Mouse (Mus musculus) heart, adult 2 months (tissue): ENCODE data around the gene Gucd1. TPM values are rescaled to one million over a fixed set of nuclear protein-coding genes. Genes with fewer than 3 reads are reported as not detected.

Experiments
- DNase-seq, 2 experiments: peaks; one replicate each; pipeline ENCODE4 v3.0.0; 2021
- H3K27ac ChIP-seq: fragments of 200-600 bp; 2 replicates; pipeline ENCODE4 v1.8.1; 2022
- H3K27me3 ChIP-seq: fragments of 200-500 bp; 2 replicates; pipeline ENCODE4 v1.6.1; 2012; ENCODE audit warnings: mild to moderate bottlenecking, low read length, inconsistent platforms, mixed read lengths; ENCODE audit not compliant: control insufficient read depth, insufficient read depth
- H3K36me3 ChIP-seq: fragments of 200-500 bp; 2 replicates; pipeline ENCODE4 v1.6.1; 2012; ENCODE audit warnings: low read length, inconsistent platforms; ENCODE audit not compliant: control insufficient read depth, insufficient read depth
- H3K4me1 ChIP-seq: fragments of 200-500 bp; 2 replicates; pipeline ENCODE4 v1.6.1; 2011; ENCODE audit warnings: low read length; ENCODE audit not compliant: control insufficient read depth, insufficient read depth
- H3K4me3 ChIP-seq: fragments of 200-600 bp; 2 replicates; pipeline ENCODE4 v1.8.1; 2022
- H3K79me2 ChIP-seq: fragments of 200-500 bp; replicated peaks from 2 replicates; pipeline ENCODE4 v1.6.1; 2012; ENCODE audit warnings: mild to moderate bottlenecking, inconsistent platforms, low read length, moderate library complexity, mixed read lengths; ENCODE audit not compliant: control insufficient read depth, insufficient read depth
- H3K9ac ChIP-seq: fragments of 200-500 bp; 2 replicates; pipeline ENCODE4 v1.6.1; 2012; ENCODE audit warnings: low read depth, mild to moderate bottlenecking, control low read depth, inconsistent platforms, low read length, mixed read lengths
- CTCF ChIP-seq: fragments of 200-600 bp; IDR thresholded peaks from 2 replicates; pipeline ENCODE4 v1.8.1; 2022; ENCODE audit warnings: antibody characterized with exemption, mild to moderate bottlenecking, moderate library complexity
- EP300 ChIP-seq: fragments of 200-500 bp; IDR thresholded peaks from 2 replicates; pipeline ENCODE4 v1.6.1; 2011; ENCODE audit warnings: low read depth, low read length, control low read depth; ENCODE audit not compliant: insufficient read depth
- POLR2A ChIP-seq: fragments of 200-500 bp; IDR thresholded peaks from 2 replicates; pipeline ENCODE4 v1.6.1; 2011; ENCODE audit warnings: mild to moderate bottlenecking, low read depth, low read length, control low read depth; ENCODE audit not compliant: insufficient read depth
- WGBS: fragments of 180-500 bp; shearing (Covaris S2); methylation state at CpG from one replicate; pipeline ENCODE4 v1.1.7; 2018; 5-methylcytosine and 5-hydroxymethylcytosine counted together
- intact Hi-C: fragments of 180-260 bp; cut with DNase I; formaldehyde crosslinking; loops from one replicate; pipeline ENCODE4 v1.15.1; 2025
- polyA plus RNA-seq: library from polyadenylated mRNA; depleted of rRNA; stranded (reverse); fragments of >200 nt; gene quantifications from 2 replicates; pipeline ENCODE4 v1.2.3, GENCODE M21; 2012
- total RNA-seq, 2 experiments: library from RNA; stranded (reverse); gene quantifications; 2 replicates each; pipeline ENCODE4 v1.2.3; 2021

Gucd1 gene
- total and polyA plus RNA-seq, 3 experiments = 33.2 to 44.7 (median 37.7) TPM

DNA sequence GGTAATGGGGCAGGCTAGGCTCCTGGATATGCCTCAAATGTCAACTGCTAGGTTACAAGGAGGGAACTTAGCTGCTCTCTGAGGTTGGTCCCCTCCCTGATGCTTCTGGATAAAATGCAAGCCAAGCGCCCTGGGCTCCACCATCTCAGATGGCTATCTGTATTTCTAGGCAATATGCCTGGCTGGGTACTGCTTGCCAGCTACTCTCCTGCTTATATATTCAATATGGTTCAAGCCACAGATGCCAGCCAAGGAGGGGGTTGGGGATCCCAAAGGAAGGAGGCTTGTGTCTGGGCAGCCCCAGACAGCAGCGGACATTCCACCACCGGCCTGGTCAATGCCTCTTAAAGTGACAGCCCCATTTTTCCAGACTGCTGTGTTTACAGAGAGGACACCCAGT, 40.7 kb upstream of the Gucd1 start:
- no peak overlapping the region for H3K4me3 ChIP-seq
- WGBS = 44% methylated on average over 3 of the region's 3 CpGs
- peaks cover 4% of the 10 kb centered on the region for H3K4me1 ChIP-seq
- no peaks in the 10 kb centered on the region for H3K79me2 ChIP-seq
- intact Hi-C loops = no loop called here
- TF ChIP-seq CTCF (no peak), POLR2A (no peak)
- H3K9ac ChIP-seq = no peak overlapping the region
- DNase-seq = no peak
- no peaks in the 10 kb centered on the region for H3K36me3 ChIP-seq
- H3K27me3 ChIP-seq = peaks cover 3% of the 10 kb centered on the region; the same call in 1 of the 2 replicates
- no peak overlapping the region for H3K27ac ChIP-seq

DNA sequence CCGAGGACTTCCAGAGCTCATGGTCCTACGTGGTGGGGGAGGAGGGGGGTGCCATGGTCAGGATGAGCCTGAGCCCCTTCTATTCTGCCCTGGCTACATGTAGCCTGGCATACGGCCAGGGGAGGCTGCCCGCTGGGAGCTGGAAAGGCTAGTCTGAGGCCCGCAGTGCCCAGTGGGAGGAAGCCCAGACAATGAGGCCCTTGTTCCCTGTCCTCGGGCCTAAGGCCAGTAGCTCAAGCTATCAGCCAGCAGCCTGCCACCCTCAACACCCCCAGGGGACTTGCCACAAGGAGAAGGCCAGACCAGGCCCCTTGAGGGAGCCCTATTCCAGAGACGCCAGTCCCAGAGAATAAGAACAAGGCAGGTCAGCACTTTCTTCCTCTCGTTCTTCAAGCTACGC, 38.3 kb upstream of the Gucd1 start:
- TF ChIP-seq CTCF = no peak
- TF ChIP-seq POLR2A = no peak
- no peak for TF ChIP-seq EP300
- peak in 1 of 2 experiments; percentile 18 for DNase-seq
- H3K4me1 ChIP-seq = peaks cover 4% of the 10 kb centered on the region
- no peaks in the 10 kb centered on the region for H3K79me2 ChIP-seq
- WGBS = 40% methylated on average over 9 of the region's 9 CpGs
- H3K36me3 ChIP-seq = no peaks in the 10 kb centered on the region
- intact Hi-C loops = no loop called here
- H3K27me3 ChIP-seq = peaks cover 3% of the 10 kb centered on the region; the same call in 1 of the 2 replicates
- H3K27ac ChIP-seq = no peak overlapping the region
- H3K4me3 ChIP-seq = no peak overlapping the region
- H3K9ac ChIP-seq = no peak overlapping the region

DNA sequence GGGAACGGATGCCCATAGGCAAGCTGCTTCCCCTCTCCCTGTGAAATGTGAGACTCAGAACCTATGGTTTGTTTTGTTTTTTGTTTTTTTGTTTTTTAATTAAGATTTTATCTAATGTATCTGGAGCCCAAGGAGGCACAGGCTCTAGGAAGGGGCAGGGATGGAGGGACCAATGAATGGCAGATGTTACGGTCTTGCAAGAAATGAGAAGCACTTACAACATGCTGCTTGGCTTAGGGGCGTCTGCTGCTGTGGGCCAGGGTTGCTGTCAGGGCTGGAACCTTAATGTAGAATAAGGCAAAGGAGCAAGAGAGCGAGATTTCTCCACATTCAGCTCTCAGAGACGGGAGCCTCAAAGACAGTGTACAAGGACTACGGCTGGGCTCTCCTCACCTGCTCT, 37.8 kb upstream of the Gucd1 start:
- WGBS = 79% methylated on average over 6 of the region's 6 CpGs
- Histone ChIP-seq H3K27me3 (peaks cover 3% of the 10 kb centered on the region; the same call in 1 of the 2 replicates), H3K36me3 (no peaks in the 10 kb centered on the region), H3K4me1 (peaks cover 4% of the 10 kb centered on the region), H3K79me2 (no peaks in the 10 kb centered on the region), H3K9ac (no peak overlapping the region), H3K27ac (no peak overlapping the region), H3K4me3 (no peak overlapping the region)
- TF ChIP-seq POLR2A = no peak
- TF ChIP-seq EP300 = no peak
- no peak for DNase-seq
- intact Hi-C loops = no loop called here

DNA sequence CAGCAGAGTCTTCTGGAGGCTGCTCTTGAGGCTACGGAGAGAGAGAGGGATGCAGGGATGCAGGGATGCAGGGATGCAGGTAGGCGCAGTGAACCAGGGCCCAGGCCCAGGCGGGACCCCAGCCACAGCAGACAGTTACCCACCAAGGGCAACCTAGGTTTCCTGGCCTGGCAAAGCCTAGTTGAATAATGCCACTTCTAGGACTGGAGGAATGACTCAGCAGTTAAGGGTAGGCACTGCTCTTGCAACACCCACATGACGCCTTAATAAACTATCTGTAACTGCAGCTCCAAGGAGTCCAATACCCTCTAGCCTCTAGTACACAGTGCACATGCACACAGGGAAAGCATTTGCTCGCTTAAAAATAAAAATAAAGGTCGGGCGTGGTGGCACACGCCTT, 36.3 kb upstream of the Gucd1 start:
- Histone ChIP-seq H3K4me1 (peaks cover under 1% of the 10 kb centered on the region; the same call in 1 of the 2 replicates), H3K27ac (no peak overlapping the region), H3K9ac (no peak overlapping the region), H3K27me3 (no peaks in the 10 kb centered on the region), H3K79me2 (no peaks in the 10 kb centered on the region), H3K4me3 (no peak overlapping the region), H3K36me3 (no peaks in the 10 kb centered on the region)
- intact Hi-C loops = no loop called here
- WGBS = 89% methylated on average over 8 of the region's 8 CpGs
- TF ChIP-seq POLR2A (no peak), CTCF (no peak), EP300 (no peak)
- no peak for DNase-seq

DNA sequence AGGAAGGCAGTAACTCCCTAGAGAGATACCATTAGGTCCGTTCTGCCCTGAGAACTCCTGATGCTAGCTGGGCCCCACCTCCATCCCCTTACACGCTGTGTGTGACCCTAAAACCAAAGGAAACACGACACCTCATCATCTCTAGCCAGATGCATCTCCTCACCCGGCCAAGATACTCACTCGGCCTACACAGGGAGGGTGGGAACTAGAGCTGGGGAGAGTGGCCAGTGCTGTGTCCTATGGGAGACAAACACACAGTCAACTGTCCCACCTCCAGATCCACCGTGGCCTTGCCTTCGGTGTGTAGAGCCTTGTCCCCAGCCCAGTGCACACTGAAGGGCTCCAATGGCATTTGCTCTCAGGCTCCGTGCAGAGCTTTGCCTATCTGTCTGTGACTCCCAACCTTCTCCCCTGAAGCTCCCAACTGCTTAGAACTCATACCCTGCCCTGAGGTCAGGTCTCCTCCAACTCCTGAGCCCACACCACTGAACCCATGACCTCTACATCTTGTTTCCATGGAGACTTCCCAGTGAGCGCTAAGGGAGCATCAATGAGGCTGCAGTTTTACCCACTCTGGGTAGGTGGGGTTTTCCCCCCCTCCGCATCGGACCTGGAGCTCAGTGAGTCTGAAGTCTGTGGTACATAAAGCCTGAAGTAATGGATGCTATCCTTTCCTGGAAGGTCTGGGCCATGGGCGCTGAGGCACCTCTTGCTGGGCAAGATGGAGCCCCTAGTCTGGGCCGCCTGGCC, 35.1 kb upstream of the Gucd1 start:
- no peak overlapping the region for H3K9ac ChIP-seq
- no peaks in the 10 kb centered on the region for H3K79me2 ChIP-seq
- no peaks in the 10 kb centered on the region; the same call in 1 of the 2 replicates for H3K4me1 ChIP-seq
- TF ChIP-seq CTCF = no peak
- H3K4me3 ChIP-seq = no peak overlapping the region
- WGBS = 82% methylated on average over 13 of the region's 13 CpGs
- no peak for DNase-seq
- no peaks in the 10 kb centered on the region for H3K27me3 ChIP-seq
- no peaks in the 10 kb centered on the region for H3K36me3 ChIP-seq
- intact Hi-C loops = no loop called here
- H3K27ac ChIP-seq = no peak overlapping the region

DNA sequence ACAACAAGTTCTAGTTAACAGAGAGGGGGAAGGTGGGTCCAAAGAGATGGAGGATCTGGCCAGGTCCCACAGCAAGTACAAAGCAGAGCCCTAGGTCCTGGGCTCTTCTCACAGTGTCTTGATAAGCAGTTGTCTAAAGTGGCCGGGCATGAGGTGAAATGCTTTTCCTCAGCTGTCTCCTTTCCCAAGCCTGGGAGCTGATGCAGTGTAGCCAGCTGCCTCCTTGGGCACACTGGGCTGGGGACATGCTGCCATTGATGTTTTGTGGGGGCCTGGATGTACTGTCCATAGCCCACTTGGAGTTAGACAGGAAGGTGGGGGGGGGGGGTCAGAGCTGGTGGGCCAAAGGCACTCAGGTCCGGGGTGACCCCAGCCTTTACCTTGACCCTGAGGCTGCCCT, 34.3 kb upstream of the Gucd1 start:
- Histone ChIP-seq H3K36me3 (no peaks in the 10 kb centered on the region), H3K9ac (no peak overlapping the region), H3K27me3 (no peaks in the 10 kb centered on the region), H3K4me3 (no peak overlapping the region), H3K27ac (no peak overlapping the region), H3K4me1 (no peaks in the 10 kb centered on the region; the same call in 1 of the 2 replicates), H3K79me2 (no peaks in the 10 kb centered on the region)
- 65% methylated on average over 1 of the region's 2 CpGs for WGBS
- DNase-seq = no peak
- intact Hi-C loops = no loop called here
- TF ChIP-seq POLR2A = no peak
